Mouse (Mus musculus) midbrain, embryonic 11.5 days (tissue): Measurements from ENCODE around the gene Cops7b. TPM values are rescaled to one million over a fixed set of nuclear protein-coding genes. Genes with fewer than 3 reads are reported as not detected.
"Not testable (repeated sequence)": the region's sequence is repeated elsewhere in the genome, so short reads cannot be mapped to it uniquely, and the experiment has no call there.

ENCODE experiments used
- ATAC-seq: fragments of 200-750 bp; cut with Nextera tagmentation; 2 replicates; pipeline ENCODE4 v1.8.0; 2017; ENCODE audit warnings: moderate TSS enrichment, moderate library complexity; ENCODE audit not compliant: low FRiP score
- DNase-seq: peaks from one replicate; pipeline ENCODE4 v3.0.0; 2015; ENCODE audit warnings: low spot score; ENCODE audit errors: missing footprints
- H3K27ac ChIP-seq: fragments of 300-500 bp; sonication (generic); 2 replicates; pipeline ENCODE4 v1.5.1; 2014; ENCODE audit warnings: low read depth, low read length
- H3K27me3 ChIP-seq: fragments of 300-500 bp; sonication (generic); 2 replicates; pipeline ENCODE4 v1.6.1; 2014; ENCODE audit warnings: mild to moderate bottlenecking, low read length, moderate library complexity, mixed read lengths; ENCODE audit not compliant: control insufficient read depth, insufficient read depth
- H3K36me3 ChIP-seq: fragments of 300-500 bp; sonication (generic); 2 replicates; pipeline ENCODE4 v1.6.1; 2014; ENCODE audit warnings: mild to moderate bottlenecking, low read length, moderate library complexity, mixed read lengths; ENCODE audit not compliant: control insufficient read depth, insufficient read depth
- H3K4me1 ChIP-seq: fragments of 300-500 bp; sonication (generic); 2 replicates; pipeline ENCODE4 v1.6.1; 2014; ENCODE audit warnings: low read length; ENCODE audit not compliant: control insufficient read depth, insufficient read depth
- H3K4me2 ChIP-seq: fragments of 300-500 bp; sonication (generic); 2 replicates; pipeline ENCODE4 v1.6.1; 2014; ENCODE audit warnings: mild to moderate bottlenecking, moderate library complexity
- H3K4me3 ChIP-seq: fragments of 300-500 bp; sonication (generic); 2 replicates; pipeline ENCODE4 v1.5.1; 2014; ENCODE audit warnings: low read depth, low read length
- H3K9ac ChIP-seq: fragments of 300-500 bp; sonication (generic); 2 replicates; pipeline ENCODE4 v1.6.1; 2014; ENCODE audit warnings: low read length
- H3K9me3 ChIP-seq: fragments of 300-500 bp; sonication (generic); 2 replicates; pipeline ENCODE4 v1.6.1; 2016; ENCODE audit warnings: low read length; ENCODE audit not compliant: control insufficient read depth
- WGBS: fragments of 180-500 bp; shearing (Covaris S2); extraction: QIAGEN DNeasy Blood & Tissue Kit; methylation state at CpG from one replicate; pipeline ENCODE4 v1.1.7; 2014; 5-methylcytosine and 5-hydroxymethylcytosine counted together
- polyA plus RNA-seq: library from polyadenylated mRNA; unstranded; fragments of >200 nt; fragmentation: Nextera tagmentation; extraction: Ambion mirVana; gene quantifications from 2 replicates; pipeline ENCODE4 v1.2.1, GENCODE M21; 2014

Cops7b gene
- 54.1 and 54.8 TPM in 2 replicates for polyA plus RNA-seq

DNA sequence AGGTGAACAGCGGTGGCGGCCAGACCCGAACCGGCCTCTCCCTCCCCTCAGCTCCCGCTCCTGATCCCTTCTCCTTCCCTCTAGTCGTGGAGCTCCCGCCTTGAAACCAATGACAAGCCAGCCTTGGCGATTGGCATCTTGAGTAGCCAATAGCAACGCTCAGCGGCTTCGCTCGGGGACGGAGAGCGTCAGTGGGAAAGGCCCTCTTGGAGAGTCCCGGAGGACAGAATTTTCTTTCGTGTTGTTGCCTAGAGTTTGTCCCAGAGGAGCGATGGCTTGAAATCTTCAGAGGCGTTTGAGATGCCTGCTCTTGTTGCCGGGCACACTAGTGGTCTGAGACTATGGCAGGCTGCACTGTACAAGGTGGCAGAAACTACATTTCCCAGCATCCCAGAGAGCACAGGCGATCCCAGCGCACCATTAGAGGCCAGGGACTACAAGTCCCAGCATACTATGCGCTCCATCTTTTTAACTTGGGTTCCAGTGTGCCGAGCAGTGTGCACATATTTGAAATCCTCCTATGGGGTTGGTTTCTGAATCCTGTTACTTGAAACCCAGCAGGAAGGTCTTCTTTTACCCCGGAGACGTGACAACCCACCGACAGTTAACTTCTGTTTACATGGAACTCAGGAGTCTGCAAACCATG, at the start of gene Cops7b, which contains the start of gene Pde6d:
Gene Cops7b (plus strand): TSS at position 454 of the 646 bp plus-strand sequence.
Gene Pde6d (minus strand): TSS at position 179 of the 646 bp plus-strand sequence.
- Histone ChIP-seq H3K27ac (peak within 1 kb of the TSS; percentile 25), H3K36me3 (no peaks in the 10 kb centered on the region), H3K27me3 (no peaks in the 10 kb centered on the region), H3K4me2 (peak within 1 kb of the TSS; percentile 75), H3K4me3 (peak within 1 kb of the TSS; percentile 89), H3K9me3 (no peaks in the 10 kb centered on the region), H3K4me1 (peaks cover 6% of the 10 kb centered on the region), H3K9ac (peak within 1 kb of the TSS; percentile 79)
- DNase-seq = peak; percentile 100
- ATAC-seq = peak; percentile 97
- WGBS = under 1% methylated on average over 26 of the region's 26 CpGs

GRCm38 (mm10) chr1:86533411-86534130, 49.1 kb upstream of the Cops7b start:
- ATAC-seq = no peak
- no peaks in the 10 kb centered on the region for H3K9me3 ChIP-seq
- no peak for DNase-seq
- 89% methylated on average over 6 of the region's 6 CpGs for WGBS
- H3K4me2 ChIP-seq = no peak overlapping the region
- H3K4me1 ChIP-seq = peaks cover 27% of the 10 kb centered on the region
- H3K27me3 ChIP-seq = no peaks in the 10 kb centered on the region
- no peak overlapping the region for H3K4me3 ChIP-seq
- no peak overlapping the region for H3K27ac ChIP-seq
- peaks cover 14% of the 10 kb centered on the region for H3K36me3 ChIP-seq
- no peak overlapping the region for H3K9ac ChIP-seq

DNA sequence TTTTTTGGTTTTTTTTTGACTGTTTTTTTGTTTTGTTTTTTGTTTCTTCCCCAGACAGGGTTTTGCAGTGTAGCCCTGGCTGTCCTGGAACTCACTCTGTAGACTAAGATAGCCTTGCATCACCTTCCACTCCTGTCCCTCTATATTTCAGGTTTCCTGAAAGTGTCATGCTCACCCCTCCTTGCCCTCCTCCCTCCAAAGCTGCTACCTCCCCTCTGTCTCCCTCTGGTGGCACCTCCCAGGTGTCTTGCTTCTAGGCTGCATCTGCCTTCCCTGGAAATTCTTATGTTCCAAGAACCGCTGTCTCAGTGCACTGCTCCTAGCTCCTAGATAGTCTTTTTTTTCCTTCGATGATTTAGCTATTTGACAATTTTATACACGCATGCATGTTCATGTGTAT, 44.3 kb upstream of the Cops7b start:
- 65% methylated on average over 3 of the region's 3 CpGs for WGBS
- Histone ChIP-seq H3K27ac (no peak overlapping the region), H3K9me3 (no peaks in the 10 kb centered on the region), H3K4me3 (no peak overlapping the region), H3K4me2 (no peak overlapping the region), H3K27me3 (no peaks in the 10 kb centered on the region), H3K36me3 (peaks cover 3% of the 10 kb centered on the region; the same call in 1 of the 2 replicates), H3K4me1 (no peaks in the 10 kb centered on the region), H3K9ac (no peak overlapping the region)
- DNase-seq (no peak), ATAC-seq (no peak)

- not testable (repeated sequence) for DNase-seq, H3K9ac ChIP-seq, H3K4me1 ChIP-seq, H3K36me3 ChIP-seq, H3K4me3 ChIP-seq, H3K4me2 ChIP-seq, H3K9me3 ChIP-seq, ATAC-seq, H3K27me3 ChIP-seq, H3K27ac ChIP-seq
- 91% methylated on average over 12 of the region's 12 CpGs for WGBS
Observed at GRCm38 (mm10) chr1:86539583-86539982, 43.1 kb upstream of the Cops7b start.

GRCm38 (mm10) chr1:86542584-86542983, 40.1 kb upstream of the Cops7b start:
- Histone ChIP-seq H3K36me3 (peaks cover 3% of the 10 kb centered on the region; the same call in 1 of the 2 replicates), H3K9ac (no peak overlapping the region), H3K4me2 (no peak overlapping the region), H3K4me3 (no peak overlapping the region), H3K9me3 (no peaks in the 10 kb centered on the region), H3K27ac (no peak overlapping the region), H3K4me1 (no peaks in the 10 kb centered on the region), H3K27me3 (no peaks in the 10 kb centered on the region)
- DNase-seq (no peak), ATAC-seq (no peak)
- WGBS = 90% methylated on average over 2 of the region's 2 CpGs

DNA sequence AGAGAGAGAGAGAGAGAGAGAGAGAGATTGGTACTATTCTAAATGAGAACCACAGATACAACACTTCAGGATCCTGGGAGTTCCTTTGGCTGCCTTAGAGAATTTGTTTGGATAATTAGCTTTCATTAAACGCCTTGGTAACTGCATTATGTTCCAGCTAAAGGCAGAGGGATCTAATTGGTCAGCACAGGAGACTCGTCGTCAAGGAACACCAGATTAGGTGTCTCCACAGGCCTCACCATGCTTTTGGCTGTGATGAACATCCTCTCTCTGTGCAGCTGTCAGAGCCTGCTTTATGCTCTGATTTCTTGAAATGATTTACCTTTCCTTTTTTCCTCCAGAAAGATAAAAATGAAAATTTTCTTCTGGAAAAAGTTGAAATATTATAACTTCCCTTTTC, 35.9 kb upstream of the Cops7b start:
- 71% methylated on average over 3 of the region's 3 CpGs for WGBS
- DNase-seq (peak; percentile 19), ATAC-seq (no peak)
- H3K27ac ChIP-seq = no peak overlapping the region
- H3K27me3 ChIP-seq = no peaks in the 10 kb centered on the region
- H3K4me1 ChIP-seq = no peaks in the 10 kb centered on the region
- peaks cover 3% of the 10 kb centered on the region; the same call in 1 of the 2 replicates for H3K36me3 ChIP-seq
- H3K9ac ChIP-seq = no peak overlapping the region
- H3K4me3 ChIP-seq = no peak overlapping the region
- no peaks in the 10 kb centered on the region for H3K9me3 ChIP-seq
- no peak overlapping the region for H3K4me2 ChIP-seq

DNA sequence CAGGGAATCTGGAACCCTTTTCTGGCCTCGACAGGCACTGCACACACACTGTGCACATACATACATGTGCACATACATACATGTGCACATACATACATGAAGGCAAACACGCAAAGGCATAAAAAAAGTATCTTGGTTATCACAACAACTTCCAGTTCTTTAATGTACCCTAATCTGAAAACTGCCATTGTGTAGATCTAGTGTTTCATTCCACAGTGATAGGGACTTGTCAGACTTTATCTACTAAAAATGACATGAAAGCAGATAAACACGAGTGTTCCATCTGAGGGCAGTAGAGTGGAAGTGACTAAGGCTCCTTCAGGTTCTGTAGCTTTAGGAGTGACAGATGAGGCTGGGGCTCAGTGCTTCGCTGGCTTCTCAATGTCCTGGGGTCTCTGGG, 31.4 kb upstream of the Cops7b start:
- H3K27ac ChIP-seq = no peak overlapping the region

GRCm38 (mm10) chr1:86551877-86552276, 30.8 kb upstream of the Cops7b start:
- Histone ChIP-seq H3K36me3 (no peaks in the 10 kb centered on the region), H3K4me1 (0 out of 2 replicates have a peak, but pooled peaks cover 2% of the 10 kb centered on the region), H3K9me3 (no peaks in the 10 kb centered on the region), H3K27ac (no peak overlapping the region), H3K9ac (no peak overlapping the region), H3K4me3 (no peak overlapping the region), H3K27me3 (no peaks in the 10 kb centered on the region), H3K4me2 (no peak overlapping the region)
- 11% methylated on average over 2 of the region's 2 CpGs for WGBS
- DNase-seq = no peak
- no peak for ATAC-seq

More for the DNA sequence above, 31.4 kb upstream of the Cops7b start:
- 64% methylated on average over 4 of the region's 4 CpGs for WGBS
- Histone ChIP-seq H3K4me3 (no peak overlapping the region), H3K9me3 (no peaks in the 10 kb centered on the region), H3K4me2 (no peak overlapping the region), H3K27me3 (no peaks in the 10 kb centered on the region), H3K9ac (no peak overlapping the region), H3K4me1 (0 out of 2 replicates have a peak, but pooled peaks cover 2% of the 10 kb centered on the region), H3K36me3 (no peaks in the 10 kb centered on the region)
- DNase-seq = no peak
- no peak for ATAC-seq

DNA sequence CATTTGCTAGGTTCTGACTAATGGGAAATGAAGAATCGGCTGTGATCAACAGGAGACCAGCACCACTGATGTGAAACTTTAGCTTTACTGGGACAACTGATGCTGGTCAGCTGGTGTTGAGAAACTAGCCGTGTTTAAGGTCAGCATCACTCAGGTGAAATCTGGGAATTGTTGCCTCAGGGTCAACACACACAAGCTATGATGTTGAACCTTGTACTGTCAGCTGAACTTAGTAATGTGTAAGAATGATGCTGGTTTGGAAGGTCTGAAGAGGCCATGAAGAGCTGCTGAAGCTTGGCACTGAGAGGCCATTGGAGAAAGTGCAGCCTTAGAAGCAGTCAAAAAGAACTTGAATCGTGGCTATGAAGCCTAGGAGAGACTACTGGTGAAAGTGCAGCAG, 27.0 kb upstream of the Cops7b start:
- H3K9ac ChIP-seq = no peak overlapping the region
- ATAC-seq (no peak), DNase-seq (no peak)
- H3K27ac ChIP-seq = no peak overlapping the region
- no peaks in the 10 kb centered on the region for H3K9me3 ChIP-seq
- 0 out of 2 replicates have a peak, but pooled peaks cover 2% of the 10 kb centered on the region for H3K4me1 ChIP-seq
- H3K4me3 ChIP-seq = no peak overlapping the region
- no peaks in the 10 kb centered on the region for H3K27me3 ChIP-seq
- WGBS = 85% methylated on average over 3 of the region's 3 CpGs
- no peaks in the 10 kb centered on the region for H3K36me3 ChIP-seq
- H3K4me2 ChIP-seq = no peak overlapping the region
